11 mouse cellular contexts compared by ENCODE assay signal in the genomic region with DNA sequence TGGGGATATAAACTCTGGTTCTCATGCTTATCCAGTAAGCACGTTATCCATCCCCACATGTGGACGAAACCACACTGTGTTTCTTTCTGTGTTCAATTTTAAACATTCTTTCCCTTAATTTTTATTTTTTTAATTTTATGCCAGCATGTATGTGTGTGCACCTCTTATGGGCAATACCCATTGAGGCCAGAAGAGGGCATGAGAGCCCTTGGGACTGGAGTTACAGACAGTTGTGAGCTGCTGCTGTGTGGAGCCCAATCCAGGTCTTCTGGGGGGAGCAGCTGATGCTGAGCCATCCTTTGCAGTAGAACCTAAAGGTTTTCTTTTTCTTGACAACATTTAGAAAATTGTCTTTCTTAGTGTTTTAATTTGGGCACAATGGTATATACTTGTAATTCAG. TPM values are rescaled to one million over a fixed set of nuclear protein-coding genes. Genes with fewer than 3 reads are reported as not detected.
DNase-seq lines count a peak whose midpoint lies in the region; ATAC-seq and TF ChIP-seq lines count a peak whose summit lies in the region.
"Had no signal": no experiment of that assay in that cellular context is flagged by ENCODE, and none has a peak within 500 bp of the region (broad histone marks: within the 10 kb centered on the region; RNA-seq: fewer than 3 reads in every experiment).

No protein-coding gene starts in this region.

- DNase-seq in kidney, adult 9 months: peak; percentile 53
- DNase-seq in lung, postnatal 14 days: peak; percentile 46
- no peak for DNase-seq in right cerebral cortex, postnatal 10 days (ENCODE audit: low spot score in 2 of 2)
- no peak for DNase-seq in gastrocnemius, adult 18-20 months (ENCODE audit: low spot score)
- DNase-seq in gastrocnemius, postnatal 10 days: no peak

- H3K27ac ChIP-seq in kidney, embryonic 16.5 days (ENCODE audit: low read length): no peak overlapping the region
- no peak overlapping the region for H3K27ac ChIP-seq in ES-Bruce4 (ENCODE audit: insufficient read depth, low read length)
- no peak overlapping the region for H3K27ac ChIP-seq in bone marrow, adult 2 months (ENCODE audit: control insufficient read depth, insufficient read depth, low read depth, low read length, poor library complexity)
- H3K27ac ChIP-seq: embryonic facial prominence, embryonic 12.5 days; hindbrain, embryonic 15.5 days; lung, embryonic 15.5 days had no signal

- H3K9me3 ChIP-seq in kidney, embryonic 16.5 days (ENCODE audit: low read length): no peaks in the 10 kb centered on the region
- no peaks in the 10 kb centered on the region for H3K9me3 ChIP-seq in ES-Bruce4 (replicated peaks; ENCODE audit: control insufficient read depth, insufficient read depth, low read length, poor library complexity, severe bottlenecking)
- H3K9me3 ChIP-seq: embryonic facial prominence, embryonic 12.5 days; hindbrain, embryonic 15.5 days; lung, embryonic 15.5 days had no signal

- no peak overlapping the region for H3K4me3 ChIP-seq in kidney, embryonic 16.5 days (ENCODE audit: low read length)
- H3K4me3 ChIP-seq in ES-Bruce4 (ENCODE audit: low read depth, low read length): no peak overlapping the region
- H3K4me3 ChIP-seq in bone marrow, adult 2 months (replicated peaks; ENCODE audit: control insufficient read depth, low read depth, low read length): no peak overlapping the region
- H3K4me3 ChIP-seq: embryonic facial prominence, embryonic 12.5 days; hindbrain, embryonic 15.5 days; lung, embryonic 15.5 days had no signal

- no peak for TF ChIP-seq EP300 in ES-Bruce4 (IDR thresholded peaks at IDR 0.05; ENCODE audit: insufficient read depth, low read depth, low read length)

- no peaks in the 10 kb centered on the region for H3K27me3 ChIP-seq in kidney, embryonic 16.5 days (ENCODE audit: insufficient read depth, low read length)
- H3K27me3 ChIP-seq in ES-Bruce4 (ENCODE audit: control insufficient read depth, insufficient read depth, low read length, poor library complexity, severe bottlenecking): no peaks in the 10 kb centered on the region
- H3K27me3 ChIP-seq: embryonic facial prominence, embryonic 12.5 days; hindbrain, embryonic 15.5 days; lung, embryonic 15.5 days had no signal

- no peak overlapping the region for H3K9ac ChIP-seq in kidney, embryonic 16.5 days (replicated peaks; ENCODE audit: low read length)
- no peak overlapping the region for H3K9ac ChIP-seq in ES-Bruce4 (ENCODE audit: low read depth, poor library complexity, severe bottlenecking)
- H3K9ac ChIP-seq: embryonic facial prominence, embryonic 12.5 days; hindbrain, embryonic 15.5 days; lung, embryonic 15.5 days had no signal

- TF ChIP-seq POLR2A in ES-Bruce4 (IDR thresholded peaks at IDR 0.05; ENCODE audit: insufficient read depth, low read length): no peak
- no peak for TF ChIP-seq POLR2A in bone marrow, adult 2 months (IDR thresholded peaks at IDR 0.05; ENCODE audit: borderline replicate concordance, control insufficient read depth, low read depth, low read length)

- no peak for ATAC-seq in kidney, embryonic 16.5 days (ENCODE audit: low FRiP score, low TSS enrichment)

- peaks cover 31% of the 10 kb centered on the region for H3K36me3 ChIP-seq in kidney, embryonic 16.5 days (ENCODE audit: insufficient read depth, low read length)
- no peaks in the 10 kb centered on the region for H3K36me3 ChIP-seq in ES-Bruce4 (ENCODE audit: control insufficient read depth, insufficient read depth, low read length, poor library complexity, severe bottlenecking)
- H3K36me3 ChIP-seq: hindbrain, embryonic 15.5 days had no signal

- peak; percentile 48 for TF ChIP-seq CTCF in ES-Bruce4 (IDR thresholded peaks at IDR 0.05; ENCODE audit: low read depth, low read length)
- peak; percentile 47 for TF ChIP-seq CTCF in bone marrow, adult 2 months (IDR thresholded peaks at IDR 0.05; ENCODE audit: control insufficient read depth, insufficient read depth, low read length)

- H3K4me2 ChIP-seq in kidney, embryonic 16.5 days (replicated peaks; ENCODE audit: low read depth, low read length): no peak overlapping the region
- H3K4me2 ChIP-seq: embryonic facial prominence, embryonic 12.5 days; hindbrain, embryonic 15.5 days; lung, embryonic 15.5 days had no signal

- 82% methylated on average over 2 of the region's 2 CpGs for WGBS in kidney, embryonic 16.5 days
- 75% methylated on average over 2 of the region's 2 CpGs for WGBS in bone marrow, adult 2 months

- H3K4me1 ChIP-seq in kidney, embryonic 16.5 days (ENCODE audit: insufficient read depth, low read length): no peaks in the 10 kb centered on the region
- H3K4me1 ChIP-seq in ES-Bruce4 (ENCODE audit: control insufficient read depth, insufficient read depth, low read length): no peaks in the 10 kb centered on the region
- H3K4me1 ChIP-seq in bone marrow, adult 2 months (ENCODE audit: control insufficient read depth, insufficient read depth, low read length): no peaks in the 10 kb centered on the region
- H3K4me1 ChIP-seq: embryonic facial prominence, embryonic 12.5 days; lung, embryonic 15.5 days had no signal

RNA-seq across cellular contexts. Expression of gene Mrc2, which starts 52.8 kb away (rescaled TPM):
- 20.3 and 21.3 TPM in 2 replicates for polyA plus RNA-seq in kidney, embryonic 16.5 days (2015; fragmentation: Nextera tagmentation; extraction: Ambion mirVana)
- polyA plus RNA-seq in ES-Bruce4 (2011; ENCODE audit: insufficient read depth, insufficient read length, low read depth, missing spikeins): 4.5 and 5.0 TPM in 2 replicates
- 3.0 and 3.1 TPM in 2 replicates for polyA plus RNA-seq in bone marrow, adult 2 months (2011; ENCODE audit: insufficient read depth, insufficient read length, low replicate concordance, missing spikeins)
- total RNA-seq in gastrocnemius, adult 18-20 months (2021): 1 to 10 TPM; 7.5 to 8.5 TPM
- total RNA-seq in gastrocnemius, postnatal 10 days (2021): 10 to 100 TPM; 42.2 to 70.8 TPM

Comparison
In these comparisons a context has a peak if more than half of its experiments do, and no peak if none do; other contexts are left out.
1. DNase-seq: peak in kidney, adult 9 months (single experiment) and lung, postnatal 14 days (single experiment); none in right cerebral cortex, postnatal 10 days (0 of 2), gastrocnemius, adult 18-20 months (single experiment) and gastrocnemius, postnatal 10 days (single experiment).